ENCODE assay signal across 15 mouse cellular contexts in the genomic region with DNA sequence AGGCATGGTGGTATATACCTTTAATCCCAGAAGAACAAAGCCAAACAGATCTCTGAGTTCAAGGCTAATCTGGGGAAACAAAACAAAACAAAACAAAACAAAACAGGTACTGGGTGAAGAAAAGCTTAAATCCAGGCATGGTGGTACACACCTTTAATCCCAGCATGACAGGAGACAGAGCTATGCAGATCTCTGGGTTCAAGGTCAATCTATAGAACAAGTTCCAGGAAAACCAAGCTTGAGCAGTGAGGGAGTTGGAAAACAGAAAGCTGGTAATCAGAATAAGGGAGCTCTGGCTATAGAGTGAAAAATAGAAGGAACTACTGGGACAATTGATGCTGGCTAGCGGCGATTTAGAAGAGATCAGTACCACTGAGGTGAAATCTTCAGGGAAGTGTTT.
"Had no signal": no experiment of that assay in that cellular context is flagged by ENCODE, and none has a peak within 500 bp of the region (broad histone marks: within the 10 kb centered on the region; RNA-seq: fewer than 3 reads in every experiment).

No protein-coding gene starts in this region.

- H3K4me3 ChIP-seq: neural tube, embryonic 13.5 days; neural tube, embryonic 15.5 days; stomach, embryonic 15.5 days had no signal

- H3K27ac ChIP-seq: neural tube, embryonic 13.5 days; neural tube, embryonic 15.5 days; stomach, embryonic 15.5 days; stomach, postnatal 0 days had no signal

- H3K9ac ChIP-seq: neural tube, embryonic 13.5 days; neural tube, embryonic 15.5 days; stomach, embryonic 15.5 days had no signal

- H3K36me3 ChIP-seq: neural tube, embryonic 13.5 days; neural tube, embryonic 15.5 days had no signal

- DNase-seq: retina, postnatal 1 day; right cerebral cortex, adult 18-20 months; right cerebral cortex, postnatal 14 days; right cerebral cortex, postnatal 25 days; right cerebral cortex, postnatal 4 days; thymus, adult 18-20 months; thymus, adult 2 months; thymus, postnatal 14 days; thymus, postnatal 25 days; thymus, postnatal 36 days; thymus, postnatal 4 days had no signal

- H3K9me3 ChIP-seq: neural tube, embryonic 13.5 days; neural tube, embryonic 15.5 days; stomach, embryonic 15.5 days had no signal

- H3K27me3 ChIP-seq: neural tube, embryonic 13.5 days; neural tube, embryonic 15.5 days; stomach, embryonic 15.5 days had no signal
